Mouse (Mus musculus) brain, embryonic 18.5 days (tissue): ENCODE data around the gene Olfr967.
"Not testable (repeated sequence)": the region's sequence is repeated elsewhere in the genome, so short reads cannot be mapped to it uniquely, and the experiment has no call there.

Experiments used
- DNase-seq: peaks from one replicate; pipeline ENCODE4 v3.0.0-alpha.2; 2012; ENCODE audit warnings: low read depth, low spot score

The Olfr967 gene

DNA sequence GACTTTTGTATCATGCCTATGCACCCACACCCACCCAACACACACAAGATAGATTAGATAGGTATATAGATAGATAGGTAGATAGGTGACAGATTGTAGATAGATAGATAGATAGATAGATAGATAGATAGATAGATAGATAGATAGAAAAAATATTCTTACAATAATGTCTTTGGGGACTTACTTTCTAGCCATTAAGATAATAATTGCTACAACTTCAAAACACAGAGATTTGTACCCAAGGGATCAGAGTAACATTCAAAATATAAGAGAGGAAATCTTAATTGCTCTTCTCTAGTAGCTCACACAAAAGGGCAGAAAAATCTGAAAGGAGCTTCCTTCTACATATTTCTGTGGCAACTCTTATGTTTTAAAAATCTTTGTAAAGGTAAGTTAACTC, at the start of gene Olfr967:
Gene Olfr967, plus strand, starts transcription at position 301 of the 400 bp plus-strand sequence.
- no peak for DNase-seq

DNA sequence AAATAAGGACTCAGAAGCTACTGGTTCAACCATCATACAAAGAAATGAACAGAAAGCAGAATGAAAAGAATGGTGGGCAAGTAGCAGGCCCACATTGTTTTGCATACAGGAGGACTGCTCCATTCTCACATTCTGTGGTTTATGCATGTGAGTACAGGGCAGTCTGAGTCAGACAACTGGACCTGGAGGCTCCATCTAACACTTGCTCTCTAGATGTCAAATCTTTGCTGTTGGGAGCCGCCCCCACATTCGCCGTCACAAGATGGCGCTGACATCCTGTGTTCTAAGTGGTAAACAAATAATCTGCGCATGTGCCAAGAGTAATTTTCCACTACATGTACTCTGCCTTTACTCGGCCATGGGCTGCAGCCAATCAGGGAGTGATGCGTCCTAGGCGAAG, 44.9 kb upstream of the Olfr967 start:
- not testable (repeated sequence) for DNase-seq

DNA sequence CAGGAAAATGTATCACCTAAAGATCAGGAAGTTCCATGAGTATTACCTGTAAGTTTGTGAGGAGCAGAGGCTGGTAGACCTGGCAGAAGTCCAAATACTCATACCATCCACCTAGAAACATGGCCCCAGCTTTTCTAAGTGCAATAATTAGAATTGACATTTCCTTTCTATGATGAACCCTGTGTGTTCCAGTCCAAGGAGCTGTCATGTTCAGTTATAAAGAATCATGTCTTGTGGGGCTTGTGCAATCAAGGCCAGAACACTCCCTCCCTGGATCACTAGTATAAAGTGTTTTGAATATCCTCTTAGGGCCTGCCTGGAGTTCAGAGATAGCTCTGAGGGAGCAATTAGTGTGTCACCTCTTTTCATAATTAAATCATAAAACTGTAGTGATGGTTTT, 39.0 kb upstream of the Olfr967 start, which contains the start of gene Olfr149:
Gene Olfr149, minus strand, starts transcription at position 101 of the 400 bp plus-strand sequence.
- no peak for DNase-seq

DNA sequence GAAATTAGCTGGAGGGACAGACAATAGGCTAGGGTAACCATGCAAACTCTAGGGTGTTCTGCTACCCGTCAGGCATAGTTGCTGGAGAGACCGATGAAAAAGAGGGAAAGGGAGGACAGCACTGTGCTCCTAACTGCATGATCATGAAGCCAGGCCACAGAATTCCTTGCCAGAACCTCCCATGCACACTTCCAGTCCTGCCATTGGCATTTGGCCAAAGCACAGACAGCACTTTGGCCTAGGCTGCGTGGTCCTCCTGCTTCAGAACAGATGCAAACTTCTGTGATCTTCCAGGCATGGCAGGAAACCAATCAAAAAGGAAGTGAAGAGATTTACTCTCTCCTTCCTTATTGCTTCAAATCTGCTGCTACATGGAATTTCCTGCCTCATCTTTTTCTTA, 37.1 kb upstream of the Olfr967 start:
- DNase-seq: no peak

DNA sequence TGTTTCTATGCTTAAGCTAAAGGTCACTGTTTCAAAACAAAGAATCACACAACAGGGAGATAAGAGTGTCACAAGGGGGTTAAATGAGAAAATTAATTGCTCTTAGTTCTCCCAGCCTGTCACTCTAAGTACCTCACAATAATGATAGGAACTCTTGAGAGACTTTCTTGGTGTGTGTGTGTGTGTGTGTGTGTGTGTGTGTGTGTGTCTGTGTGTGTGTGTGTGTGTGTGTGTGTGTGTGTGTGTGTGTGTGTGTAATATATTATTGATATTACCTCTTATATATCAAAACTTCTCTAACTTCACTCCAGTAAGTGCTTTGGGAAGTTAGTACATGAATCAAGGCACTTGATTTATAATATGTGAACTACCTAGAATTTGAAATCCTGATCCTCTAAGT, 35.0 kb upstream of the Olfr967 start, which contains the start of gene Olfr965:
Gene Olfr965, plus strand, starts transcription at position 301 of the 400 bp plus-strand sequence.
- DNase-seq: no peak

DNA sequence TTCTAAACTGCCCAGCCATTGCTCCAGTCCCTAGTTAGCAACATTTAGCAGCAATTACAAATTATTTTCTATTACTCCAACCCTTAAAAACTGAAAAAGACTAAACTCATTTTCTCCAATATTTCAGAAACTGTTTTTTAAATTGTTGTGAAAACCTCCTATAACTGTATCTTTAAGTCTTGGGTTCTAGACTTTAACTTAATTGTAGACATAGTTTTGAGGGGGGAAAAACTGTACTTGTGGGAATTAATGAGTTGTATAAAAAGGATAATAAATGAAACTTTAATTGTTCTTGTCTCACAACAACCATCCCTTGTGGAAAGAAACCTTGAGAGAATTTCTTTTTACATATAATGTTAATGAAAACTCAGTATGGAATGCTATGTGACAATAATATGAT, 15.4 kb upstream of the Olfr967 start, which contains the start of gene Olfr150:
Gene Olfr150, plus strand, starts transcription at position 301 of the 400 bp plus-strand sequence.
- no peak for DNase-seq

DNA sequence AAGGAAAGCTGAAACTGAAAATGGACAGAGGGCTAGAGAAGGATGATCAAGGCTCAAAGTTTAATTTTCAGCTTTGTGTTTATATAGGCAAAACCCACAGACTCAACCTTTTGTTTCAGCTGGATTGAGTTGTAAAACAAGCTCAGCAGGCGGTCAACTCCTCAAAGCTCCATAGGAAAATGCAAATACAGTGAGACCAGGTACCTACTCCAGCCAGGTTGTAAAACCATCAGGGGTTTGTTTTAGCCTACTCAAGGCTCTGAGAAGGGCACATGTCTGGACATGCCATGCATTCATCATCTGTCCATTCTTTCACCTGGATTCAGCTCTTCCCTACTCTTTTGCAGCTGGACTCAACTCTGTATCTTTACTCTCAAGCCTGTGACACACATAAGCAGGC, 5.3 kb upstream of the Olfr967 start:
- no peak for DNase-seq

DNA sequence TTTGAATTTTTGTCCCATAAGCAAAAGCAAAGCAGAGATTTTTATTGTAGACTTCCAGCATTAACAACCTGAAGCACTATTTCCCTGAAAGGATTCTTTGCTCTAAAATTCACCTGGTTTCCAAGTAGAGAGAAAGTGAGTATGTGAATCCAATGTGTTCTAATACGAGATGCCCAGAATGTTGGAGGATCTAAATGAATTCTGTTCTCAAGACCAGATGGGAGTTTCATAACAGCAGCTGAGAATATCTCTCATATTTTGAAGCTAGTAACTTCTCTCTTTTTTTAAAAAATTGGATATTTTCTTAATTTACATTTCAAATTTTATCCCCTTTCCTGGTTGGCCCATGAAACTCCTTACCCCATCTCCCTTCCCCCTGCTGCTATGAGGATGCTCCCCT, 379 bp downstream of the Olfr967 start:
- DNase-seq: no peak

DNA sequence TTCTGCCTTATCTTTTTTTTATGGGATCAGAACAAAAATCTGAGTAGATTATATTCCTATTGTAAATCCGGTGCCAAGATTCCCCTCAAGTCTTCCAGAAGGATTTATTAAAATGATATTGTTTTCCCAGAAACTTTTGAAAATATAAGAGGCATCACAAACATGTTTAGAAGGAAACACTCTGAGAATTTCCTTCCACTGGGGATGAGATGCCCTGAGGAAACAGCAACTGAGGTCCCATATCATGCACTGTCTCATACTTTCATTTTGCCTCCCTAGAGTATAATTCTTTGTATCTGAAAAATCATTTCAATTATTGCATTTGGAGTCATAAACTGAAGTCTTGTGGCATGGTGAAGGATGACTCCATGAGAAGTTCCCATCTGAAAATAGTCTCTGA, 37.1 kb downstream of the Olfr967 start, which contains the start of gene Olfr968:
Gene Olfr968, minus strand, starts transcription at position 101 of the 400 bp plus-strand sequence.
- no peak for DNase-seq

DNA sequence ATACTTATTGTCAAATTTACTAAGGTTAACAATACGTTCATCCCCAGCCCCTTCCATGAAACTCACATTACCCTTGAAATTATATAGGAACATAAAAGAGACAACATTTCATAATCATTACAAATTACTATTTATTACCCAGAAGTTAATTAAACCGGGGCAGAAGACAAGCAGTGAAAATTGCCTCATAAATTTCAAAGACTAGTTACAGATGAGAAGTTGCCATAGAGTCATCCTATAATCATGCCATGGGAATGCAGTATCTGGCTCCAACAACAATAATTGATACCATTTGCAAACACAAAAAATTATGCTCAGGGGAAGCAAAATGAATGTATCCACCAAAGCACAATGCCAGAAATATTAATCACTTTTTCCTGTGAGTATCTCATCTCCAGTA, 44.5 kb downstream of the Olfr967 start, which contains the start of gene Olfr969:
Gene Olfr969, plus strand, starts transcription at position 388 of the 400 bp plus-strand sequence.
- DNase-seq: no peak
